Mouse (Mus musculus): ENCODE results near the gene Aox1. TPM values are rescaled to one million over a fixed set of nuclear protein-coding genes. Genes with fewer than 3 reads are reported as not detected.

Aox1 gene
- polyA plus RNA-seq, 1 experiment from 2014 or later, result 0.34 TPM

DNA sequence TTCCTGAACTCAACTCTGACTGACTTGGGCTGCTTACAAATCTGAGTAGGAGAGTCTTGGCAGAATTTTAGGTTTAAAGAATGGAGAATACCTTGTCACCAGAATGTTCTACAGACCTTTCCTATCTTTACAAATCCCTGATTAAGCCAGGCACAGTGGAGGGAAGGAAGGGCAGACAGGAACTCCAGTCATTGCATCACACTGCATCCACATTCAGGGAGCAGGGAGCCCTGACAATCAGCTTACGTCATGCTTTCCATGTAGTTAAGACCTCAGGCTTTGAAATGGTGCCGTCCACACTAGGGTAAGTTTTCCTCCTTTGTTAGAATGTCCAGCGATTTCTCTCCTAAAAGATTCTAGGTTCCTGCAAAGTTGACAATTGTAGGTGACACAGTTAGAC, 61.5 kb downstream of the Aox1 start:
- no peaks in the 10 kb centered on the region for H3K27me3 ChIP-seq
- H3K4me2 ChIP-seq (replicated peaks), result no peak overlapping the region
- H3K9me3 ChIP-seq (replicated peaks), result no peaks in the 10 kb centered on the region
- H3K4me1 ChIP-seq, result no peaks in the 10 kb centered on the region
- 78% methylated on average over 3 of the region's 3 CpGs for WGBS
- no peak overlapping the region for H3K27ac ChIP-seq
- H3K9ac ChIP-seq, result no peak overlapping the region
- no peak overlapping the region for H3K4me3 ChIP-seq
- no peaks in the 10 kb centered on the region for H3K36me3 ChIP-seq
- ATAC-seq (ENCODE audit: low FRiP score), result no peak

DNA sequence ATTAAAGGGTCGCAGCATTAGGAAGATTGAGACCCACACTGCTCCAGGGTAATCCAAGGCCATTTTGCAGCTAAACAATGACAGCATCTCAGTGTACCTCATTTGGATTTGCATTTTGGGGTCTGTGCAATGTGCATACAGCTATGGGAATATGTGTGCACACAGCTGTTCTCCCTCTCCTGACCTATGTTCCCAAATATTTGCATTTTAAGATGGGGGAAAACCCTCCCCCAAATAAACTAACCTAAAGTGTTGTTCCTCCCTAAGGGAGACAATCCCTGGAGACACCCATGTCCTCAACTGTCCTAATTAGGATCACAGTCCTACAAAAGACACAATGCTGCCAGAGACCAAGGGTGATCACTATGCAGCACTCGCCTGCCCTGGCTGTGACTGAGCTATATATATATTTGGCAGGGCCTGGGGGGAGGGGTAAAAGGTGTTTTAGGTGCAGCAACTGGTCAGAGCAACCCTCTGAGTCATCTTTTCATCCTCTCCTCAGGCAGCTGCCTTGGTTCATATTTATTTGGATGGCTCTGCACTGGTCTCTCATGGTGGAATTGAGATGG, 62.3 kb downstream of the Aox1 start:
- Histone ChIP-seq H3K27ac (no peak overlapping the region), H3K4me1 (no peaks in the 10 kb centered on the region), H3K27me3 (no peaks in the 10 kb centered on the region), H3K36me3 (no peaks in the 10 kb centered on the region), H3K9ac (no peak overlapping the region), H3K9me3 (replicated peaks) (no peaks in the 10 kb centered on the region), H3K4me2 (replicated peaks) (no peak overlapping the region), H3K4me3 (no peak overlapping the region)
- no peak for ATAC-seq (ENCODE audit: low FRiP score)
- 85% methylated on average over 2 of the region's 2 CpGs for WGBS

DNA sequence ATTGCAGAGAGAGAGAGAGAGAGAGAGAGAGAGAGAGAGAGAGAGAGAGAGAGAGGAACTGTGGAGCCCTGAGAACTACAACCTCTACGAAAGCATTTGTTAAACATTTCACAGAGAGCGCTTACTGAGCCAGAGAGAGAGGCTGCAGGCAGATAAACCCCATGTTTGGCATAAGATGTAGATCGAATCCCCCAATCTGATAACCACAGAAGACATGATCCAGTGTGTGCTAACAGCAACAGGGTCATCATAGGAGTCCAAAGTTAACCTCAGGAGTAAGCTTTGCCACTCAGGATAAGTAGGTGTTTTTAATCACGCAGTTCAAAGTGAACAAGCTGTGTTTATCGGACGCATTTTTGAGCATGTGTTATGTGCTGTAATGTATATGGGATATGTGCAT, 67.6 kb downstream of the Aox1 start:
- WGBS, result 91% methylated on average over 6 of the region's 6 CpGs
- Histone ChIP-seq H3K9me3 (replicated peaks) (no peaks in the 10 kb centered on the region), H3K4me3 (no peak overlapping the region), H3K4me1 (no peaks in the 10 kb centered on the region), H3K27me3 (no peaks in the 10 kb centered on the region), H3K9ac (no peak overlapping the region), H3K27ac (no peak overlapping the region), H3K4me2 (replicated peaks) (no peak overlapping the region), H3K36me3 (no peaks in the 10 kb centered on the region)
- no peak for ATAC-seq (ENCODE audit: low FRiP score)

DNA sequence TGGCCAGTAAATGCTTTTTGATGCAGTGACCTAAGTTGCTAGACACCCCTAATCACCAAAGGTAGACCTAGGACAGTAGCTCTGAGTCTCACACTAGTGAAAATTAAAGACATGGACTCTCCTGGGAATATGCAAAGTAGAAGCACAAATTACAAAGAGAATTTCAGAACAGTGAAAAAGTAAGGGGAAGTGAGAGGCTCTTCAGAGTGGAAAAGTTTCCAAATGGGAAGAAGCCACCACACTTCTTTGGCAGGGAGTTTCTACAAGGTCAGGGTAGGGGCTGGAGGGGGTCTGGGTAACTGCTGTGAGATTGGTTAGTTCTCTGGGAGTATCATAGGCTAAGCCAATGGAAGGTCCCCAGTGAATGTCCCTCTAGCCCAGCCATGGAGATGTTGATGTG, 69.4 kb downstream of the Aox1 start:
- ATAC-seq (ENCODE audit: low FRiP score), result no peak
- H3K27me3 ChIP-seq, result no peaks in the 10 kb centered on the region
- H3K36me3 ChIP-seq, result no peaks in the 10 kb centered on the region
- no peaks in the 10 kb centered on the region for H3K9me3 ChIP-seq (replicated peaks)
- no peaks in the 10 kb centered on the region for H3K4me1 ChIP-seq
- H3K4me2 ChIP-seq (replicated peaks), result no peak overlapping the region
- no peak overlapping the region for H3K27ac ChIP-seq
- H3K9ac ChIP-seq, result no peak overlapping the region
- H3K4me3 ChIP-seq, result no peak overlapping the region

DNA sequence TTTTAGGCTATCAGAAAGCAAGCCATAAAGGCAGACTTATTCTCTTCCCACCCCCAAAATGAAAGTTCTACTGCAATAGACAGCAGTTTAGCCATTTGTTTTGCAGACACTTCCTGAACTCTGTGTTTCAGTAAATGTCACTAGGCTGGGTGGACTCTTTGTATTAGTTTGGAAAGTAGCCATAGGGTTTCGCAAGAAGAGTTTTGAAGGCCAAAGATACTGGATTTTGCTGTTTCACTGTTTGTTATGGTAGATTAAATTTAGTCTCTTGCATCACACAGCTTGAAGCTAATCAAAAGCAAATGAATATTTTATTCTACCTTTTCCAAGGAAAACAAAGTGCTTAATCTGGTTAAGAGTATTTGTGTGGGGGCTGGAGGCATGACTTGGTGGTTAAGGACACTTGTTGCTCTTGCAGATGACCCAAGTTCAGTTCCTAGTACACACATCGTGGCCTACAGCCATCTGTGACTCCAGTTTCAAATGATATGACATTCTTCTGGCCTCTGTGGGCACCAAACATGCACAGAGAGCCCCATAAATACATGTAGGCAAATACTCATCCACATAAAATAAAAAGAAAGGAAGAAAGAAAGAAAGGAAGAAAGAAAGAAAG, 71.9 kb downstream of the Aox1 start:
- 75% methylated on average over 2 of the region's 2 CpGs for WGBS
- Histone ChIP-seq H3K27me3 (no peaks in the 10 kb centered on the region), H3K9ac (no peak overlapping the region), H3K4me1 (no peaks in the 10 kb centered on the region), H3K9me3 (replicated peaks) (no peaks in the 10 kb centered on the region), H3K36me3 (no peaks in the 10 kb centered on the region), H3K4me3 (no peak overlapping the region), H3K27ac (no peak overlapping the region), H3K4me2 (replicated peaks) (no peak overlapping the region)
- no peak for ATAC-seq (ENCODE audit: low FRiP score)

DNA sequence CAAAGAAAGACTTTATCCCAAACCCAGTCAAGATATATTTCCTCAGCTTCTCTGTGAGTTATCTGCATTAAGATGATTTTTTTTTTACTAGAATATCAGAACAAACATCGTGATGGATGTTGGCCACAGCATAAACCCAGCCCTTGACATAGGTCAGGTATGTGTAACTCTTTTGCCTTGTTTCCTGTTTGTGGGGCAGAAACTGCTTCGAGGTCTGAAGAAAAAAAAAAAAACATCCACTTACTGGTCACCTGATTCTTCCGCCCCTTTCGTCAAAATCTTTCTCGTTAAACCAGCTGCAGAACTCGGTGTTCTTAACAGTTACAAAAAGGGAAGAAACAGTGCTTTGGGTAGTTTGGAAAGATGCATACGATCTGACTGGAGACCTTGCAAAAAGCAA, 72.8 kb downstream of the Aox1 start:
- ATAC-seq (ENCODE audit: low FRiP score), result no peak
- Histone ChIP-seq H3K27me3 (no peaks in the 10 kb centered on the region), H3K4me2 (replicated peaks) (no peak overlapping the region), H3K27ac (no peak overlapping the region), H3K9me3 (replicated peaks) (no peaks in the 10 kb centered on the region), H3K36me3 (no peaks in the 10 kb centered on the region), H3K9ac (no peak overlapping the region), H3K4me3 (no peak overlapping the region), H3K4me1 (no peaks in the 10 kb centered on the region)
- WGBS, result 82% methylated on average over 7 of the region's 7 CpGs

DNA sequence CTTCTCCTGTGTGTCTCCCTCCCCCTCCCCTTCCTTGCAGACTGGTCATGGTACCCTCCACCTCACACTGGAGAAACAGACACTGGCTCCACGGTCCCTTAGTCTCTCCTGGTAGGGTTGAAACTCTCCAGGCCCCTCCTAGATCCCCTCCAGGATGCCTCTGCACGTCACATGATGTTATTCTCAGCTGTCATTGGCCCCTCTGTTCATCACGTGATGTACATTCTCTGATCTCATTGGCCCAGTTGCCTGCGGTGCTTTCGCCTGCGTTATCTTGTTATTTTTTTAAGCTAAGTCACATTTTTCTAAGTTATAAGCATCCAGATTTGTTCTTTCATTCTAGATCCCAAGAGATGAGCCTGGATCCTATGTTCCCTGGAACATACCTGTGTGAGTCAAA, 76.0 kb downstream of the Aox1 start:
- no peak for ATAC-seq (ENCODE audit: low FRiP score)
- Histone ChIP-seq H3K4me1 (no peaks in the 10 kb centered on the region), H3K27ac (no peak overlapping the region), H3K9me3 (replicated peaks) (no peaks in the 10 kb centered on the region), H3K4me2 (replicated peaks) (no peak overlapping the region), H3K9ac (no peak overlapping the region), H3K27me3 (no peaks in the 10 kb centered on the region), H3K4me3 (no peak overlapping the region), H3K36me3 (no peaks in the 10 kb centered on the region)
- WGBS, result 88% methylated on average over 6 of the region's 6 CpGs

DNA sequence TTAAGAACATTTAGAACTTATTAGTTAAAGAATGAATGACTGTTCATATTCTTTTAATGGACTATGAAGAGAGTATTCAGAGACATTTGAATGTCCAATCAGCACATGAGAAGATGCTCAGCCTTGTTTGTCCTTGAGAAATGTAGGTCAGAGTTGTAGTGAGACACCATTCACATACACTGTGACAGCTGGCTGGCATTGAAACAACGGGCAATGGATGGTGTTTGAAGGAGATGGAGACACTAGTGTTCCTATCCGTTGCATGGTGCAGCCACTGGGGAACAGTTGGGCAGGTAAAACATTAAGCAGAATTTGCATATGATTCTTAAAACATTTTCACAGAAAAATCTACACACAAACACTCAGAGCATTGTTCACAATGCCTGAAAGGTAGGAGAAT, 77.3 kb downstream of the Aox1 start:
- Histone ChIP-seq H3K36me3 (no peaks in the 10 kb centered on the region), H3K4me3 (no peak overlapping the region), H3K27me3 (no peaks in the 10 kb centered on the region), H3K27ac (no peak overlapping the region), H3K4me2 (replicated peaks) (no peak overlapping the region), H3K9me3 (replicated peaks) (no peaks in the 10 kb centered on the region), H3K9ac (no peak overlapping the region), H3K4me1 (no peaks in the 10 kb centered on the region)
- ATAC-seq (ENCODE audit: low FRiP score), result no peak
- 86% methylated on average over 2 of the region's 2 CpGs for WGBS

DNA sequence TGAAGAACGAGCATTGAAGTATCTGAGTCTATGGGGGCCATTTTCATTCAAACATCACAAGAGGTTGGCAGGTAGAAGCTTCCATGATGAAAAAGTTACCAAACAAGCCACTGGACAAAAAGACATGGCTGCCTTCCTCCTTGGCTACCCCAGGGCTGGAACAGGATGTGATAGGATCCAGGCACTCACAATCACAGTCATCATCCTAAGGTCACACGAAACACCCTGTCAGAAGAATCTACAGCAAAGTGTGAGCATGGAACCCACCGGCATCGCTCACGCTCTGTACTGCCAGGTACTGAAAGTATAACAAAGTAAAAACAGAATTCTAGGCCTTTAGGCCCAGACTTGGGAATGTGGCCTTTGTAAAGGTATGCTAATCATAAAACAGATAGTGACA, 80.5 kb downstream of the Aox1 start:
- no peaks in the 10 kb centered on the region for H3K9me3 ChIP-seq (replicated peaks)
- H3K27me3 ChIP-seq, result no peaks in the 10 kb centered on the region
- WGBS, result 92% methylated on average over 5 of the region's 5 CpGs
- no peaks in the 10 kb centered on the region for H3K4me1 ChIP-seq
- H3K36me3 ChIP-seq, result no peaks in the 10 kb centered on the region
- H3K4me3 ChIP-seq, result no peak overlapping the region
- no peak overlapping the region for H3K27ac ChIP-seq
- no peak overlapping the region for H3K4me2 ChIP-seq (replicated peaks)
- ATAC-seq (ENCODE audit: low FRiP score), result no peak
- H3K9ac ChIP-seq, result no peak overlapping the region

DNA sequence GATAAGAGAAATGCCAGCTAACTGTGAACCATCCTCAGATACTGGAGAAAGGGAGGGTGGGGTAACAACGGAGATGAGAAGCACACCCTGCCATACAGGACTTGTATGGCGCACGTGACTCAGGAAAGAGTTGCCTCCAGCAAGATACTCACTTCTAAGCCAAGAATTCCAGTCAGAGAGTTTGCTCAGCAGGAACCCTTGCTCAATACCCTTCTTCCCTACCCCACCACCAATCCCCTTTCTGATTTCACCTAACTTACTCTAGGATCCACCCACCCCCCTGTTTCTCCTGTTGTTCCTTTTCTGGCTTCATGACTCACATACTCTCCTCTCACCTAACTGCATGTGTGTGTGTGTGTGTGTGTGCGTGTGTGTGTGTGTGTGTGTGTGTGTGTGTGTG, 81.6 kb downstream of the Aox1 start:
- no peaks in the 10 kb centered on the region for H3K4me1 ChIP-seq
- no peak overlapping the region for H3K27ac ChIP-seq
- no peaks in the 10 kb centered on the region for H3K27me3 ChIP-seq
- H3K4me2 ChIP-seq (replicated peaks), result no peak overlapping the region
- ATAC-seq (ENCODE audit: low FRiP score), result no peak
- no peaks in the 10 kb centered on the region for H3K36me3 ChIP-seq
- WGBS, result 81% methylated on average over 4 of the region's 4 CpGs
- no peak overlapping the region for H3K4me3 ChIP-seq
- no peaks in the 10 kb centered on the region for H3K9me3 ChIP-seq (replicated peaks)
- H3K9ac ChIP-seq, result no peak overlapping the region

DNA sequence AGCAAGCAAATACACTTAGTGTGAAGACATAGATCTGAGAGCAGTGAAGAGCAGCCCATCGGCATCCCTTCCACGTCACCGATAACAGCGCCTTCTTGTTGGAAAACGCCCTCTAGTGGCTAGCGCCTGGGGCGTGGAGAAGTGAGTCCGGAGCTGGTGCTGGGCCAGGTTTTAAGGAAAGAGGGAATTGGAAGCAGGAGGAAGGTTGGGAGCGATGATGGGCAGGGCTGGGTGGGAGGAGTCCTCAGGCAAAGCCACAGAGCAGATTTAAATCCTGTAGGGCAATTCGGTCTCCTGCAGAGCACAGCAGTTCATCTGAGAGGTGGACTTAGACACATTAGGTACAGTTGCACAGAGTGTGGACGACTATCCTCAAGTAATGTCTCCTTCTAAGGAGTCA, 83.1 kb downstream of the Aox1 start, which contains the start of gene Aox3:
Aox3 (plus strand) TSS at position 251 of the 400 bp plus-strand sequence.
- Histone ChIP-seq H3K4me3 (no peak within 1 kb of the TSS), H3K4me2 (replicated peaks) (peak within 1 kb of the TSS; percentile 32), H3K9ac (no peak within 1 kb of the TSS), H3K4me1 (no peaks in the 10 kb centered on the region), H3K27me3 (no peaks in the 10 kb centered on the region), H3K36me3 (no peaks in the 10 kb centered on the region), H3K27ac (no peak within 1 kb of the TSS), H3K9me3 (replicated peaks) (no peaks in the 10 kb centered on the region)
- no peak for ATAC-seq (ENCODE audit: low FRiP score)
- WGBS, result 15% methylated on average over 11 of the region's 11 CpGs

DNA sequence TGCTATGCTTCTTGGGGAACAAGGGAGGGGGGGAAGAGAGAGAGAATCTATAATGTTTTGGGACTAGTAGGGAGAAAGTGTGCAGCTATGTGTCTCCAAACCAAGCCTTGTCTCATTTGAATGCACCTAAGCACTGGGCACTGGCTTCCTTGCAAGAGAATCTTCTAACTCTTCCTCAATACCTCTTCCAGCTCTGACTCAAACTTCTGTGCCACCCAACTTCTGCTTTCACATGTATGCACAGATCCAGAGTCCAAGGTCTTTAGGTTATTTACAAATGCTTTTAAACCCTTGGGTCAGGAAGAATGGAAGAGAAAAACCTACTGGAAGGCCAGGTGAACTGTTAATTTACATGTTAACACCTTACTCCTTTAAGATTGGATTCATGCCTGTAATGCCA, 83.7 kb downstream of the Aox1 start:
- Histone ChIP-seq H3K27me3 (no peaks in the 10 kb centered on the region), H3K4me2 (replicated peaks) (no peak overlapping the region), H3K9me3 (replicated peaks) (no peaks in the 10 kb centered on the region), H3K4me3 (no peak overlapping the region), H3K9ac (no peak overlapping the region), H3K27ac (no peak overlapping the region), H3K36me3 (no peaks in the 10 kb centered on the region), H3K4me1 (no peaks in the 10 kb centered on the region)
- no peak for ATAC-seq (ENCODE audit: low FRiP score)

DNA sequence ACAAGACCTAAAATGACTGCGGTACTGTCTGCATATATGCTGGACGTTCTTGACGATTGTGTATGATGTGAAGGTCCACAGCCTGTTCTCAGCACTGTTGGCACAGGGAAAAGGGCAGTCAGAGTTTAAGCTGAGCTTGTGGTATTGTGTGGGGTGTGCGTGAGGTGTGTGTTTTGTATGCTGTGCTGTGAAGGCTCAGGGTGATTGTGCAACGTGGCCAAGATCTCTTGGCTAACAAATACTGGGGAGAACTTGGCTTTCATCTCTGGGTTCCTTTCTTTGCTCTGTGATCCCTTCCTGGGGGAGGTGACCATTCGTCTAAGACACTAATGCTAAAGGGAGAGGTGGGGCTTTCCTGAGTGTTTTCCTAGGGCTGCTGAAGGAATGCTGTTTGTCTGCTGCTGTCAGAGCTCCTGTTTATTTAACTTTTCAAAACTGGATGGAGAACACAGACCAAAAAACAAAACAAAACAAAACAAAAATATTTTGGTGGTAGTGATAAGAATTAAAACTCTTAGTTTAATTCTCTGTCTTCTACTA, 84.4 kb downstream of the Aox1 start:
- WGBS, result 70% methylated on average over 6 of the region's 6 CpGs
- H3K4me2 ChIP-seq (replicated peaks), result no peak overlapping the region

More for the DNA sequence above, 84.4 kb downstream of the Aox1 start:
- Histone ChIP-seq H3K4me1 (no peaks in the 10 kb centered on the region), H3K36me3 (no peaks in the 10 kb centered on the region), H3K27ac (no peak overlapping the region), H3K4me3 (no peak overlapping the region), H3K9ac (no peak overlapping the region), H3K9me3 (replicated peaks) (no peaks in the 10 kb centered on the region), H3K27me3 (no peaks in the 10 kb centered on the region)
- ATAC-seq (ENCODE audit: low FRiP score), result no peak

Measured in hindbrain, embryonic 12.5 days (tissue).